Mouse (Mus musculus) liver, adult 2 months (tissue): ENCODE measurements around the gene Vapa. TPM values are rescaled to one million over a fixed set of nuclear protein-coding genes. Genes with fewer than 3 reads are reported as not detected.

Source experiments
- DNase-seq: peaks from one replicate; pipeline ENCODE4 v3.0.0-alpha.2; 2011; ENCODE audit warnings: low read depth, low spot score; ENCODE audit errors: extremely low read depth
- H3K27ac ChIP-seq: fragments of 200-500 bp; replicated peaks from 2 replicates; pipeline ENCODE4 v1.5.1; 2012; ENCODE audit warnings: low read depth, mild to moderate bottlenecking, control low read depth, inconsistent platforms, low read length; ENCODE audit not compliant: insufficient read depth
- H3K27me3 ChIP-seq: fragments of 200-500 bp; 2 replicates; pipeline ENCODE4 v1.6.1; 2012; ENCODE audit warnings: mild to moderate bottlenecking, moderate library complexity, low read length, inconsistent platforms; ENCODE audit not compliant: control insufficient read depth, insufficient read depth
- H3K36me3 ChIP-seq: fragments of 200-500 bp; 2 replicates; pipeline ENCODE4 v1.6.1; 2012; ENCODE audit warnings: low read length, inconsistent platforms; ENCODE audit not compliant: control insufficient read depth, insufficient read depth
- H3K4me1 ChIP-seq: fragments of 200-500 bp; 2 replicates; pipeline ENCODE4 v1.6.1; 2011; ENCODE audit warnings: low read length; ENCODE audit not compliant: control insufficient read depth, insufficient read depth
- H3K4me3 ChIP-seq: fragments of 200-500 bp; 2 replicates; pipeline ENCODE4 v1.5.1; 2011; ENCODE audit warnings: low read depth, mild to moderate bottlenecking, control low read depth, low read length, moderate library complexity; ENCODE audit not compliant: insufficient read depth
- H3K79me2 ChIP-seq: fragments of 200-500 bp; 2 replicates; pipeline ENCODE4 v1.6.1; 2012; ENCODE audit warnings: inconsistent platforms, mild to moderate bottlenecking, low read length, moderate library complexity; ENCODE audit not compliant: control insufficient read depth, insufficient read depth
- H3K9ac ChIP-seq: fragments of 200-500 bp; 2 replicates; pipeline ENCODE4 v1.6.1; 2012; ENCODE audit warnings: low read depth, mild to moderate bottlenecking, control low read depth, inconsistent platforms, low read length
- CTCF ChIP-seq: fragments of 200-500 bp; IDR thresholded peaks from 2 replicates; pipeline ENCODE4 v1.5.1; 2011; ENCODE audit warnings: low read depth, low read length, control low read depth
- POLR2A ChIP-seq: fragments of 200-500 bp; IDR thresholded peaks from 2 replicates; pipeline ENCODE4 v1.6.1; 2011; ENCODE audit warnings: low read length, control low read depth; ENCODE audit not compliant: insufficient read depth; ENCODE audit errors: extremely low read depth
- WGBS: fragments of 180-500 bp; shearing (Covaris S2); methylation state at CpG from one replicate; pipeline ENCODE4 v1.1.7; 2018; 5-methylcytosine and 5-hydroxymethylcytosine counted together
- polyA plus RNA-seq: library from polyadenylated mRNA; depleted of rRNA; stranded (reverse); fragments of >200 nt; gene quantifications from 2 replicates; pipeline ENCODE4 v1.2.3, GENCODE M21; 2012
- total RNA-seq: library from RNA; depleted of rRNA; stranded (reverse); fragments of >200 nt; gene quantifications from 2 replicates; pipeline ENCODE4 v1.2.3, GENCODE M21; 2014

Vapa gene
- total and polyA plus RNA-seq, 2 experiments: 17.9 to 51.7 TPM

- Histone ChIP-seq H3K36me3 (no peaks in the 10 kb centered on the region), H3K4me1 (peaks cover 9% of the 10 kb centered on the region), H3K4me3 (no peak overlapping the region), H3K79me2 (no peaks in the 10 kb centered on the region), H3K27me3 (no peaks in the 10 kb centered on the region), H3K27ac (no peak overlapping the region), H3K9ac (no peak overlapping the region)
- DNase-seq: no peak
- TF ChIP-seq POLR2A (no peak), CTCF (no peak)
- 64% methylated on average over 2 of the region's 2 CpGs for WGBS
These were observed 5.1 kb upstream of the Vapa start for GRCm38 (mm10) chr17:65618431-65618830.

DNA sequence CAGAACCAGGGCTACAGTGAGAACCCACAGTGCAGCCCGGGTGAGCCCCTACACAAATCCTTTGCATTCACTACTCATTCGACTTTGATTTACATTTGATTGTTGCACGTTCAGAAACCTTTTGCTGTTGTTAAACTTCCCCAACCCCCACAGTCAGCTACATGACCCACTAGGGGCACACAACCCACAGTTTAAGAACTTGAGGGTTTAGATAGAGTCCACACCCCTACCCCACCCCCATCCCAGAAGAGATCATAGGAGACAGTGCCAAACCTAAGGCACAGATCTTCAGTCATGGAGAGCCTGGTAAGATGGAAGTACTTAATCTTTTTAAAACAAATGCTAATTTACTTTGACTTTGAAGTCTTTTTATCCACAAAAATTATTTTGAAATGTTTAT lies 2.3 kb upstream of the Vapa start:
- DNase-seq: no peak
- Histone ChIP-seq H3K79me2 (peaks cover 11% of the 10 kb centered on the region), H3K27me3 (no peaks in the 10 kb centered on the region), H3K27ac (no peak overlapping the region), H3K4me3 (no peak overlapping the region), H3K36me3 (no peaks in the 10 kb centered on the region), H3K9ac (no peak overlapping the region), H3K4me1 (peaks cover 6% of the 10 kb centered on the region)
- no peak for TF ChIP-seq CTCF
- no peak for TF ChIP-seq POLR2A
- 72% methylated on average over 3 of the region's 3 CpGs for WGBS

DNA sequence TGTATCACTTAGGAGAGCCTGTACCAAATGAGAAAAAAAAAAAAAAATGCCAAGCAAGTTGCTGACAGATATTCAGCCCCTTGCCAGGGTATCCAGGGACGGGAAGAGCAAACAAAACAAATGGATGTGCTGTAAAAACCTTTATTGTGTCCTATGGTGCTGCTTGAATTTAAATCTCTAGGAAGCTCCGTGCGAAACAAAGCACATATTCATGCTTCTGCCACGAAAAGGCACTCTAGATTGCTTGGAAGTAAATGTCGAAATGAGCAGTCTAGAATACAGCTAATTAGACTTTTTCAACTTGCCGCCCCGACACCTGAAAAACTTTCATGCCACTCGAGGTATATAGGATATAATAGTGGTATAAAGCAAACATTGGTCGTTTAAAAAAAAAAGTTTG lies 1.1 kb upstream of the Vapa start:
- Histone ChIP-seq H3K9ac (peak overlapping the region; percentile 26), H3K4me1 (peaks cover 6% of the 10 kb centered on the region), H3K27ac (peak overlapping the region; percentile 94), H3K36me3 (no peaks in the 10 kb centered on the region), H3K27me3 (no peaks in the 10 kb centered on the region), H3K79me2 (peaks cover 13% of the 10 kb centered on the region), H3K4me3 (peak overlapping the region; percentile 77)
- 5% methylated on average over 9 of the region's 9 CpGs for WGBS
- no peak for DNase-seq
- TF ChIP-seq POLR2A: no peak
- no peak for TF ChIP-seq CTCF

DNA sequence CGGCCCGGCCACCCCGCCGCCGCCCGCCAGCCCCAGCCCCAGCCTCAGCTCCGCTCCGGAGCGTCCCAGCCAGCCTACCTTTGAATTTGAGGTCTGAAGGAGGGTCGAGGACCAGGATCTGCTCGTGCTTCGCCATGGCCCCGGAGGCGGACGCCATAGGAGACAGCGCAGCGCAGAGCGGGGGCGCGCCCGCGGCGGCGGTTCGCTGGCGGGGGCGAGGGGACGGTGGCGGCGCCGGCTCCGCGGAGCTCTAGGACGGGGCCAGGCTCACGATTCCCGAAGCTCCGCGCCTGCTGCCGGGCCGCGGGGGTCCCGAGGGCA lies 253 bp downstream of the Vapa start:
- WGBS: under 1% methylated on average over 42 of the region's 42 CpGs
- TF ChIP-seq POLR2A (no peak), CTCF (no peak)
- Histone ChIP-seq H3K9ac (peak overlapping the region; percentile 99), H3K27ac (peak overlapping the region; percentile 95), H3K36me3 (no peaks in the 10 kb centered on the region), H3K4me1 (peaks cover 13% of the 10 kb centered on the region), H3K79me2 (peaks cover 21% of the 10 kb centered on the region), H3K4me3 (peak overlapping the region; percentile 99), H3K27me3 (no peaks in the 10 kb centered on the region)
- no peak for DNase-seq

DNA sequence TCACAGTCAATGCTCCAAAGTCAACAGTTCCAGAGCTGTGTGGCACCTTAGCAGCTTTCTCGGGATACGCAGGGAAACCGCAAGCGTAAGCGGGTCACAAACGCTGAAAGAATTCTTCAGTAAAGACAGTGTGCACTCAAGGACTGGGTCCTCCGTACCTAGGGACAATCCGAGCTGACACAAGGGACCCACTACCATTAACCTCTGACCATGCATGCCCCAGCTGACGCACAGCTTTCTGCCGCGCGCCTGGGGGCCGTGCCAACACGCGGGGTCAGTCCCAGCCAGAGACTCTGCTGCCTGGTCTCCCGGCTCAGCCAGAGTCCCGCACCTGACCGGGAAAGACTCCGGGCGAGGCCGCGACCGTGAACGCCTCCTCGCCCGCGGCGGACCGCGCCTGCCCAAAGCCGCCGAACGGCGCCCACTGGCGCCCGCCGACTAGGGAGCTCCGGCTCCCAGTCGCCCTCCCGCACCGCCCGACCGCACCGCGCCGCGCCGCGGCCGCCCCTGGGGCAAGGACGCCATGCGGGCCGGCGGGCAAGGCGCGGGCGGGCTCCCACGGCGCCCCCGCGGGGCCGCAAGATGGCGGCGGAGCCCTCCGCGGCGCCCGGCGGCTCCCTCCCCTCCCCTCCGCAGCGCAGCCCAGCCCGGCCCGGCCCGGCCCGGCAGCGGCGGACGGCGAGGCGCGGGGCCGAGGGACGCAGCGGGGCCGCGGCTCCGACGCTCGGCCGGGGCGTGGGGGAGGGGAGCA lies 789 bp downstream of the Vapa start:
- Histone ChIP-seq H3K36me3 (no peaks in the 10 kb centered on the region), H3K27me3 (no peaks in the 10 kb centered on the region), H3K4me1 (peaks cover 17% of the 10 kb centered on the region), H3K4me3 (peak overlapping the region; percentile 99), H3K27ac (peak overlapping the region; percentile 95), H3K79me2 (peaks cover 25% of the 10 kb centered on the region), H3K9ac (peak overlapping the region; percentile 99)
- peak; percentile 60 for DNase-seq
- TF ChIP-seq POLR2A (0 out of 2 replicates have a peak, but pooled peaks have one; percentile 19), CTCF (no peak)
- 4% methylated on average over 84 of the region's 91 CpGs for WGBS

GRCm38 (mm10) chr17:65611721-65612120 lies 1.6 kb downstream of the Vapa start:
- Histone ChIP-seq H3K36me3 (no peaks in the 10 kb centered on the region), H3K4me1 (peaks cover 22% of the 10 kb centered on the region), H3K27me3 (no peaks in the 10 kb centered on the region), H3K79me2 (peaks cover 28% of the 10 kb centered on the region), H3K9ac (no peak overlapping the region), H3K4me3 (peak overlapping the region; percentile 2; the same call in 1 of the 2 replicates), H3K27ac (no peak overlapping the region)
- no peak for TF ChIP-seq CTCF
- TF ChIP-seq POLR2A: no peak
- WGBS: 2% methylated on average over 4 of the region's 4 CpGs
- no peak for DNase-seq
